Mouse (Mus musculus) layer of hippocampus, postnatal 36 days (tissue): ENCODE results near the gene Cdk9. TPM values are rescaled to one million over a fixed set of nuclear protein-coding genes. Genes with fewer than 3 reads are reported as not detected.

Source experiments
- DNase-seq, 2 experiments: peaks; one replicate each; pipeline ENCODE4 v3.0.0; 2022
- microRNA-seq, 2 experiments: library from miRNA; unstranded; fragments of <30 nt; microRNA quantifications; one replicate each; pipeline ENCODE4 v1.2.0; 2021
- total RNA-seq, 2 experiments: library from RNA; stranded (reverse); gene quantifications; 2 replicates each; pipeline ENCODE4 v1.2.3; 2021

Gene Cdk9
- total RNA-seq, 2 experiments from 2014 or later = 110 to 117 TPM

DNA sequence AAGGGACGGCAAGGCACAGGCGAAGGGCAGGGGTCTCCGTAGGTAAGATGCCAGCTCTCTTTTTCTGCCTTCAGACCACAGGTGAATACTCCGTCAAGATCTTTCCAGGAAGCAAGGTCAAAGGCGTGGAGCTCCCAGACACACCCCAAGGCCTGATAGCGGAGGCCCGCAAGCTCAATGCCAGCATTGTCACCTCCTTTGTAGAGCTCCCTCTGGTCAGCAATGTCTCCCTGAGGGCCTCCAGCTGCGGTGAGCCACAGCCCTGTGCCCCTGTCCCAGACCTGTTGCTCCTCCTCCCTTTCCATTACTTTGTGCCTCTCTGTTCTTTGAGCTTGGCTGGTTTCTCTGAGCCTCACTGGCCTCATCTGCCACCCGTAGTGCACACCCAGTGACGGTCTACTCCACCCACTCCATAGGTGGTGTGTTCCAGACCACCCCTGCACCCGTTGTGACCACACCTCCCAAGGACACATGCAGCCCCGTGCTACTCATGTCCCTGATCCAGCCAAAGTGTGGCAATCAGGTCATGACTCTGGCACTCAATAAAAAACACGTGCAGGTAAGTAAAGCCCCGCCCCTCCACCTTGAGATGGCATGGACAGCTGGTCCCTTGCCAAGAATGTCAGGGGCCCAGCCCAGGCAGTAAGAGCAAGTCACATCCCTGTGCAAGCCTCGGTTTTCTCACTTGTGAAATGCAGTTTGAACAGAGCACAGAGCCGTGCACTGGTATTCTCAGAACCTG, 39.5 kb downstream of the Cdk9 start:
- no peak for DNase-seq

DNA sequence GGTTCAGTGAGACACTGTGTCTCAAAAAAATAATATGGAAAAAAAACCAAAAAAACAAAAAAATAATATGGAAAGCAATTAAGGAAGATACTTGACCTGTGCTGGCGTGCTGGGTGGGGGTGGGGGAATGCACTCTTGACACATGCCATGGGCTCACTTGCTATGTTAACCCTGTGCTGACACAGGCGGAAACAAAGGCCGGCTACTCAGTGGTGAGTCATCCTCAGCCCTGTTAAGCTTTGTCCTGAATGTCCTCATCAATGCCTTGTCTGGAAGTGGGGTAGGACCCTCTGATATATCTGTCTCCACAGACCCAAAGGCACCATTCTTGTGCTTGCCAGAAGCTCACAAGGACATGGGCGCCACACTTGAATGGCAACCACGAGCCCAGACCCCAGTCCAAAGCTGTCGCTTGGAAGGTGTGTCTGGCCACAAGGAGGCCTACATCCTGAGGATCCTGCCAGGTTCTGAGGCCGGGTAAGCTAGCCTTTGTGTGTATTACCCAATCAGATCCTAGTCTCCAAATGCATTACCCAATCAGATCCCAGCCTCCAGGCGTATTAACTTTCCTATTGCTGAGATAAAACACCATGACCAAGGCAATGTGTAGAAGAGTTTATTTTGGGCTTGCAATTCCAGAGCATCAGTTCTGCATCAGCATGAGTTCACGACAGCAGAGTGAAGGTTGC, 40.8 kb downstream of the Cdk9 start:
- DNase-seq = no peak

DNA sequence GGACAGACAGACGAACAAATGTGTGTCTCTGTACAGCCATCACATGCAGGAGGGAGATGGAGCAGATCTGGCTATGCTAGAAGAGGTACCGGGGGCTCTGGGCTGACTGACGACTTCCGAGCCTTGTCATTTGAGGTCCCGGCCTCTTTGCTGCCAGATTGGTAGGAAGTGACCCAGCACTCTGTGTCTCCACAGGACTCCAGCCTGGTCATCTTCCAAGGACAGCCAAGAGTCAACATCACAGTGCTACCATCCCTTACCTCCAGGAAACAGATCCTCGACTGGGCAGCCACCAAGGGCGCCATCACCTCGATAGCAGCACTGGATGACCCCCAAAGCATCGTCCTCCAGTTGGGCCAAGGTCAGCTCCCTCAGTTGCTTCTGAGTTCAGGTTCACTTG, 41.7 kb downstream of the Cdk9 start:
- no peak for DNase-seq

DNA sequence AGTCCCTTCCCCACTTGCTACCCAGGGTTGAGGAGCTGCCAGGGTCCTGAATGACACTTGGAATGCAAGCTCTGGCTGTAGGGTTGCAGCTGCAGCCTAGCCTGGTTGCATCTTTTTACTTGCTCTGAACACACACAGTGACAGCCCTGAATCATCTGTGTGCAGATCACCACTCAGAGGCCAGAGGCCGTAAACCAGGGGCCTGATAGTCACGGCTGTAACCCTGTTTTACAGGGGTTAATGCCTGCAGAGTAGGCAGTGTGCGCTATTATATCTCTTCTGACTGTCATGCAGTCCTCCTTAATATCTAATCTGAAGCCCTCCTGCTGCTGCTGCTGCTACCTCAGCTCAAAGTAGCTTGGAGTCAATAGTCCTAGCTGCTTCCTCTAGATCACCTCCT, 43.0 kb downstream of the Cdk9 start:
- DNase-seq = no peak

- no peak for DNase-seq
Measured at GRCm38 (mm10) chr2:32668176-32668575, 44.7 kb downstream of the Cdk9 start.

GRCm38 (mm10) chr2:32667775-32668174, 45.1 kb downstream of the Cdk9 start:
- DNase-seq = no peak

DNA sequence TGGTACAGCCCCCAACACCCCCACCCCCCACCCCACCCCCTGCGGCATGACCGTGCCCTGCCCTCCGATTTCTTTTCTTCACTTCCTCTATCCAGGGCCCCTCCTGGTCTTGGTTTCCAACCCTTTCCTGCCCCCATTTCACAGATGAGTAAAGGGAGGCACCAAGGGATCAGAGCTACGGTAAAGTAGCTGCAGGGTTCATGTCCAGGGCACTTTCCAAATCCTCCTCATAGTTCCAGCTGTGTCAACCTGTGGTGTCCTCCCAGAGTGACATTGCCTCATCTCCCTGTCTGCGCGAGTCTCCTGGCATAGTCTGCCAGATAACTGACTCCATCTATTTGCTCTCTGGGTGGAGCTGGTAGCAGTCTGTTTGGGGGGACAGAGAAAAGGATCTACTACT, 47.0 kb downstream of the Cdk9 start:
- DNase-seq = no peak

- no peak for DNase-seq
Measured at GRCm38 (mm10) chr2:32665345-32665744, 47.5 kb downstream of the Cdk9 start.

DNA sequence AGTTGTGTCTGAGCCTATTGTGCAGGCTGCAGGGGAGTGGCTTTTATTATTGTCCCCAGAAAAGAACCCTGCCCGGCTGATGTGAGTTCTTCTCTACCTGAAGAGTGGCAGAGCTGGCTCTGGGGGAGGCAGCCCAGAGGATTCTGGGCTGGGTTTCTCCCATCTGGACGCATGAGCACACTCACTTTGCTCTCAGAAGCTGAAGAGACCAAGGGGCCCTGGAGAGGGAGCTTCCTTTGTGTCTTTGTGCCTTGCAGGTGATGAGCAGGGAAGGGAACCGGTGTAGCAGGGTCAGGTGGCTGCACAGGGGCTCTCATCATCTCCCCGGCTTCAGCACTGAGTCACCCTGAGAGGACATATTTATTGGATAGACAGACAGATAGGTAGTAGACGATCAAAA, 50.6 kb downstream of the Cdk9 start:
- DNase-seq = no peak

GRCm38 (mm10) chr2:32661509-32662107, 51.3 kb downstream of the Cdk9 start:
- no peak for DNase-seq

GRCm38 (mm10) chr2:32658873-32659272, 54.0 kb downstream of the Cdk9 start:
- no peak for DNase-seq

GRCm38 (mm10) chr2:32655826-32656225, 57.0 kb downstream of the Cdk9 start:
- DNase-seq = no peak

Small RNA genes lying within 50 kb of the gene (microRNA-seq; reads per million reads assigned to microRNA genes)
- 0 reads per million in 2 experiments for gene Gm47291
- 0 to 0.30 reads per million in 2 experiments for gene Mir2861
- gene Mir3960 = 0 reads per million in 2 experiments
- gene Mir8093 = 0.42 to 0.90 reads per million in 2 experiments

Other genes with a start within 250 kb of the Cdk9 start
- 10 to 100 TPM; 69.4 to 69.8 TPM for gene Fam102a, start 177.7 kb downstream of the Cdk9 start, total RNA-seq
- gene Dpm2, start 142.2 kb downstream of the Cdk9 start, total RNA-seq = 10 to 100 TPM; 69.1 to 81.8 TPM
- gene Pip5kl1, start 138.3 kb downstream of the Cdk9 start, total RNA-seq = 1 to 10 TPM; 2.9 to 3.8 TPM
- gene 9430097D07Rik, start 137.4 kb downstream of the Cdk9 start, total RNA-seq = 1 to 10 TPM in 1 of 2 experiments, under 1 TPM in 1; 0.37 to 1.0 TPM
- gene St6galnac4, start 126.0 kb downstream of the Cdk9 start, total RNA-seq = 10 to 100 TPM; 35.6 to 41.2 TPM
- gene St6galnac6, start 113.4 kb downstream of the Cdk9 start, total RNA-seq = 100 to 1,000 TPM; 114 to 117 TPM
- 100 to 1,000 TPM; 114 to 119 TPM for gene Ak1, start 91.3 kb downstream of the Cdk9 start, total RNA-seq
- gene Eng, start 66.5 kb downstream of the Cdk9 start, total RNA-seq = 10 to 100 TPM; 18.9 to 19.2 TPM
- gene Fpgs, start 8.9 kb downstream of the Cdk9 start, total RNA-seq = 10 to 100 TPM in 1 of 2 experiments, 1 to 10 TPM in 1; 9.3 to 11.0 TPM
- 10 to 100 TPM; 18.7 to 19.1 TPM for gene Sh2d3c, start 8.0 kb upstream of the Cdk9 start, total RNA-seq
- 1 to 10 TPM; 1.2 to 1.3 TPM for gene 6330409D20Rik, start 27.9 kb upstream of the Cdk9 start, total RNA-seq
- 10 to 100 TPM; 30.0 to 31.6 TPM for gene Tor2a, start 44.2 kb upstream of the Cdk9 start, total RNA-seq
- 1 to 10 TPM in 1 of 2 experiments, under 1 TPM in 1; 0.85 to 1.1 TPM for gene Ttc16, start 62.6 kb upstream of the Cdk9 start, total RNA-seq
- gene Ptrh1, start 62.7 kb upstream of the Cdk9 start, total RNA-seq = 1 to 10 TPM; 5.2 to 6.9 TPM
- under 1 TPM; 0.43 to 0.72 TPM for gene Cfap157, start 71.4 kb upstream of the Cdk9 start, total RNA-seq
- 100 to 1,000 TPM; 561 to 604 TPM for gene Stxbp1, start 134.2 kb upstream of the Cdk9 start, total RNA-seq
- gene Fam129b, start 163.0 kb upstream of the Cdk9 start, total RNA-seq = 10 to 100 TPM; 14.0 to 17.7 TPM
- gene Rpl12, start 248.5 kb upstream of the Cdk9 start, total RNA-seq = 100 to 1,000 TPM; 110 to 112 TPM
- gene Lrsam1, start 248.5 kb upstream of the Cdk9 start, total RNA-seq = 10 to 100 TPM; 32.4 to 34.7 TPM